Mouse (Mus musculus) adrenal gland (tissue): ENCODE measurements around the gene Lingo3.

Experiments
- intact Hi-C: fragments of 180-260 bp; cut with DNase I; formaldehyde crosslinking; loops from one replicate; pipeline ENCODE4 v1.15.1; 2025

The Lingo3 gene

GRCm38 (mm10) chr10:80823316-80823715, 20.5 kb downstream of the Lingo3 start:
- intact Hi-C loops, result loop anchor here (2.0 kb wide), 1 partner anchor 57 kb away; no protein-coding TSS in a partner anchor

- intact Hi-C loops, result loop anchor here (2.0 kb wide), 1 partner anchor 58 kb away; no protein-coding TSS in a partner anchor
Observed at GRCm38 (mm10) chr10:80822528-80822927, 21.3 kb downstream of the Lingo3 start.

DNA sequence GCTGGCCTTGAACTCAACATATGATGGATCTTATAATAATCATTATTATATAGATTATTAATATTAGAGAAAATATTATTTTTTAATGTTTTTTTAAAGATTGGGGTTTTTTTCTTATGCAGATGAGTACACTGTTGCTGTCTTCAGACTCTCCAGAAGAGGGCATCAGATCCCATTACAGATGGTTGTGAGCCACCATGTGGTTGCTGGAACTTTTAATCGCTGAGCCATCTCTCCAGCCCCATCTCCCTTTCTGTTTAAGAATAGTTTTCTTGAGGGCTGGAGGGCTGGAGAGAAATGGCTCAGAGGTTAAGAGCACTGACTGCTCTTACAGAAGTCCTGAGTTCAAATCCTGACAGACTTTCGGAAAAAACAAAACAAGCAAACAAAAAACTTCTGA, 21.8 kb downstream of the Lingo3 start:
- intact Hi-C loops, result loop anchor here (2.0 kb wide), 1 partner anchor 59 kb away; no protein-coding TSS in a partner anchor

GRCm38 (mm10) chr10:80819406-80819805, 24.4 kb downstream of the Lingo3 start:
- intact Hi-C loops, result loop anchor here (10.0 kb wide), 1 partner anchor 175 kb away; no protein-coding TSS in a partner anchor

- intact Hi-C loops, result loop anchor here (10.0 kb wide), 1 partner anchor 176 kb away; no protein-coding TSS in a partner anchor
Observed at GRCm38 (mm10) chr10:80818599-80819281, 25.1 kb downstream of the Lingo3 start.

GRCm38 (mm10) chr10:80817955-80818354, 25.9 kb downstream of the Lingo3 start:
- intact Hi-C loops, result loop anchor here (10.0 kb wide), 1 partner anchor 177 kb away; no protein-coding TSS in a partner anchor

DNA sequence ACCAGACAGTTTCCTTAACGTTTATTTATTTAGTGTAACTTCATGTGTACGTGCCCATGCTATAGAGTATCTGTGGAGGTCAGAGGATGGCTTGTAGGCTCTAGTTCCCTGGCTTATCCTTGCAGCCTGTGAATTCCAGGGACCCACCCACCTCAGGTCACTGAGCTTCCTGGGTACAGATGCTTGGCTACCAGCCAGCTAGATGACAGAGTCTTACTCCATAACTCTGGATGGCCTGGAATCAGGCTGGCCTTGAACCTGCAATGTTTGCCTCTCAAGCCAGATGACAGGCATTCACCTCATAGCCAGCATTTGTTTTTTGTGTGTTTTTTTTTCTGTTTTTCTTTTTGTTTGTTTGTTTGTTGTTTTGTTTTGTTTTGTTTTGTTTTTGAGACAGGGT, 26.7 kb downstream of the Lingo3 start:
- intact Hi-C loops, result loop anchor here (10.0 kb wide), 1 partner anchor 178 kb away; no protein-coding TSS in a partner anchor

GRCm38 (mm10) chr10:80816303-80816702, 27.5 kb downstream of the Lingo3 start:
- intact Hi-C loops, result loop anchor here (10.0 kb wide), 1 partner anchor 178 kb away; no protein-coding TSS in a partner anchor

- intact Hi-C loops, result loop anchor here (10.0 kb wide), 1 partner anchor 180 kb away; no protein-coding TSS in a partner anchor
Observed at GRCm38 (mm10) chr10:80814800-80815199, 29.0 kb downstream of the Lingo3 start.

DNA sequence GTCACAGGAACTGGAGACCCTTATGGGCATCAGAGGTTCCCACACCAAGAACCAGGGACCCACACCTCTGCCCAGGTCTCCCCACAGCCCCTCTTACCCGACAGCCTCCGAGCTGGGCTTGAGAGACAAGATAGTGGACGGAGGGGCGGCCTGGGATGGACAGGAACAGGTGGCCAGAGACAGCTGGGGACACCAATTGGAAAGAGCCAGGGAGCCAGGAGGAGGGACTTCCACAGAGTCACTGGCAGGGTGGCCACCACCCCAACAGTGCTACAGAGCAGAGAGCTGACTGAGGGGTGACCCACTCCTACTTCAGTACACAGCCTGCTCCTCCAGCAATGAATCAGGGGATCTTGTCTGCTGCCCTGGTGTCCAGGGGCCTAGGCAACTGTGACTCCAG, 30.5 kb downstream of the Lingo3 start, which contains the start of gene Jsrp1:
Gene Jsrp1 (minus strand): TSS at position 133 of the 400 bp plus-strand sequence.
- intact Hi-C loops, result loop anchor here (10.0 kb wide), 1 partner anchor 181 kb away; no protein-coding TSS in a partner anchor

DNA sequence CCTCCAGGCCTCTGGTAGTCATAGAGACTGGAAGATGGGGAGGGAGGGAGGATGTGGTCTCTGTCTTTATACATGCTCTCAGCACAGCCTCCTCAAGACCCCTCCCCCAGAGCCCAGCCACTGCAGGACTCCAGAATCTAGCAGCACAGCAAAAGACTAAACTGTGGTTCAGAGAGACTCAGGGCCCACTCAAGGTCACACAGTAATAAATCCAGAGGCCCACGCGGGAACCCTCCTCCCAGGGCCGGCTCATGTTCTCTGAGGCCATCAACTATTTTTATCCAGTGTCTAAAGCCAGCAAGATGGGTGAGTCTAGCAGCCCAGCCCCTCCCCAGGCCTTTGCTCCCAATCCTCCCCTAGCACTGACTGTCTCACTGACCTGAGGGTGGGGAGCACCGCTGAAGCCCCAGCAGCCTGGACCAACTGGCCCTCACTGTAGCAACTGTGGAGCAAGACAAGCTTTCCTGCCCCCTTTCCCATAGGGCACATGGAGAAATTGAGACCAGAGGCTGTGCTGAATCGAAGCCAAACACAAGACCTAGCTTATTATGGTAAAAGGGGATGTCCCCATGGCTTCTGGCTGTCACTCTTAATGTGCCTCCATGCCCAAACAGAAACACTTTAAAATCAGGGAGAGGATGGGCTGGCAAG, 31.3 kb downstream of the Lingo3 start:
- intact Hi-C loops, result loop anchor here (10.0 kb wide), 1 partner anchor 182 kb away; no protein-coding TSS in a partner anchor

DNA sequence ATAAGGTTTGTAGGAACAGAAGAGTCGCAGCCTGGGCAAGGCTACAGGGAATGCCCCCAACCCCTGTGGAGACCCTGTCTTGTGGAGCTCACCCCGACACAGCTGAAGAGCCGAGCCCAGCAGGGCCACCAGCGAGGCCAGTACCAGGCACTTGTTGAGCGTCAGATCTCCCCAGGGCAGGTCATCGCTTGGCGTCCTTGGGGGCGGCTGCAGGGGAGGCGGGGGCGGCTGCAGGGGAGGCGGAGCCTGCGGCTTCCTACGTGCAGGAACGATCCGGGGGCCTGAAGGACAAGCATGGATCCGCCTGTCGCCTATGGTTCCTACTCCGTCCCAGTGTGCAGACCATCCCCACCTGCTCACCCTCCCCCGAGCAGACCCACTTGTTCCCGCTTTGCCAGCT, 33.8 kb downstream of the Lingo3 start:
- intact Hi-C loops, result loop anchor here (10.0 kb wide), 1 partner anchor 185 kb away; no protein-coding TSS in a partner anchor

- intact Hi-C loops, result loop anchor here (5.0 kb wide), 1 partner anchor 62 kb away; no protein-coding TSS in a partner anchor
Observed at GRCm38 (mm10) chr10:80808985-80809632, 34.7 kb downstream of the Lingo3 start.

DNA sequence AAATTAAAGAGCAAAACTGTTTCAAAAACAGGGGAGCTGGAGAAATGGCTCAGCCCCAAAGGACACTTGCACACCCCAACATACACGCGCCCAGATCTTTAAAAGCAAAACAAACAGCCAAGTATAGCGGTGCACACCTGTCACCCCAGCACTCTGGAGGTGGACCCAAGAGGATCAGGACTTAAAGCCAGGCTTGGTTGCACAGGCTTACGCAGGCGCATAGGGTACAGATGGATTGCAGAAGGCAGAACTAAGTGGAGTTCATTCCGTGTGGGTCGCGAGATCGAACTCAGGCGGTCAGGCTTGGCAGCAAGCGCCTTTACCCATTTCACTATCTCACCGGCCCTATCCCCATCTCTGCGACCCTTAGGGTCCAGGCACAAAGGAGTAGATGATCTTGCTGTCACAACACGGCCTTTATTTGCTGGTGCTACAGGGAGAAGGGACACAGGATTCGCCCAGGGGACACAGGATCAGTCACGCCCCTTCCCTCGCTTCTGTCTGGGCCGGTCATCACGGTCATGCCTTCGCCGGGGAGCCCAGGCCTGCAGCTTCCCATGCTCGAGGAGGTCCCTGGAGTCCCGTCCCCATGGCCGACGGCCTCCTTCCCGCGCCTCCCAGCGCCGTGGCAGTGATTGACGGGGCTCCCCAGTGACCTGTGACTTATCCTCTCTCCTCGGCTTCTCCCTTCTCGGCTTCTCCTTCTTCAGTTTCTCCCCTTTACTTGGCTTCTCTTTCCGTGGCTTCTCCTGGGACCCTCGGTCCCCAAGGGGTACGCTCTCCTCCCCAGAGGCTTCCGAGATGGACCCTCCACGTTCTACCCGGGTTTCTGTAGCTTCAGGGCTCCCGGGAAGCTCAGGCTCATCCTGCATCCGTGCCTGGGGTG, 35.5 kb downstream of the Lingo3 start:
- intact Hi-C loops, result loop anchor here (5.0 kb wide), 1 partner anchor 61 kb away; no protein-coding TSS in a partner anchor

GRCm38 (mm10) chr10:80807057-80807627, 36.7 kb downstream of the Lingo3 start:
- intact Hi-C loops, result loop anchor here (5.0 kb wide), 1 partner anchor 60 kb away; no protein-coding TSS in a partner anchor

- intact Hi-C loops, result loop anchor here (5.0 kb wide), 1 partner anchor 59 kb away; no protein-coding TSS in a partner anchor
Observed at GRCm38 (mm10) chr10:80806341-80807056, 37.3 kb downstream of the Lingo3 start.

- intact Hi-C loops, result loop anchor here (5.0 kb wide), 1 partner anchor 59 kb away; no protein-coding TSS in a partner anchor
Observed at GRCm38 (mm10) chr10:80805925-80806324, 37.9 kb downstream of the Lingo3 start.

DNA sequence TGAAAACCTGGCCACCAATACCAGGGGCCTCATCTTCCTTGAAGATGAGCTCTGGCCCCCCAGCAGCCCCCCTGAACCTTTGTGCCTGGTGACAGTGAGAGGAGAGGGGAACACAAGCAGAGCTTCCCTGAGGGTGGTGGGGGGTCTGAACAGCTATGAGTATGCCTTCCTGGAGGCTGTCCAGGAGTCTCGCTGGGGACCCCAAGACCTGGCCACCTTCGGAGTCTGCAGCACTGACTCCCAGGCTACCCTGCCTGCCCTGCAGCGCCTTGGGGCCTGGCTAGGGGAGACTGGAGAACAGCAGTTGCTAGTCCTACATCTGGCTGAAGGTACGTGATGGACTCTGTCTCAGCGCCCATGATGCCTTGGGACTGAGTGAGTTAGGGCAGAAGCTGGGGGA, 38.5 kb downstream of the Lingo3 start:
- intact Hi-C loops, result loop anchor here (5.0 kb wide), 1 partner anchor 58 kb away; no protein-coding TSS in a partner anchor

- intact Hi-C loops, result loop anchor here (5.0 kb wide), 1 partner anchor 58 kb away; no protein-coding TSS in a partner anchor
Observed at GRCm38 (mm10) chr10:80804916-80805315, 38.9 kb downstream of the Lingo3 start, which contains the start of gene Amh. Gene Amh (plus strand): TSS chr10:80805243.
